Mouse (Mus musculus) urinary bladder, postnatal 14 days (tissue): ENCODE data around the gene Col8a1.

Experiments
- DNase-seq: peaks from one replicate; pipeline ENCODE4 v3.0.0; 2021; ENCODE audit warnings: low spot score

Gene Col8a1

GRCm38 (mm10) chr16:57672251-57672650, 82.3 kb downstream of the Col8a1 start:
- DNase-seq, result no peak

- no peak for DNase-seq
Measured at GRCm38 (mm10) chr16:57671637-57672036, 82.9 kb downstream of the Col8a1 start.

GRCm38 (mm10) chr16:57669348-57669747, 85.2 kb downstream of the Col8a1 start:
- DNase-seq, result no peak

- DNase-seq, result peak; percentile 30
Measured at GRCm38 (mm10) chr16:57662661-57663060, 91.9 kb downstream of the Col8a1 start.

GRCm38 (mm10) chr16:57649888-57650287, 104.6 kb downstream of the Col8a1 start:
- DNase-seq, result peak; percentile 24

- DNase-seq, result no peak
Measured at GRCm38 (mm10) chr16:57641346-57641885, 113.1 kb downstream of the Col8a1 start.

GRCm38 (mm10) chr16:57634766-57635165, 119.8 kb downstream of the Col8a1 start:
- no peak for DNase-seq

- DNase-seq, result peak; percentile 77
Measured at GRCm38 (mm10) chr16:57634191-57634590, 120.3 kb downstream of the Col8a1 start.

GRCm38 (mm10) chr16:57611768-57612167, 142.8 kb downstream of the Col8a1 start:
- peak; percentile 41 for DNase-seq

GRCm38 (mm10) chr16:57606444-57607227, 147.9 kb downstream of the Col8a1 start, which contains the start of gene Cmss1:
Cmss1 (minus strand) TSS chr16:57606864.
- DNase-seq, result peak; percentile 86

GRCm38 (mm10) chr16:57601031-57601430, 153.5 kb downstream of the Col8a1 start:
- DNase-seq, result no peak

GRCm38 (mm10) chr16:57597295-57597957, 157.1 kb downstream of the Col8a1 start:
- DNase-seq, result no peak

- DNase-seq, result no peak
Measured at GRCm38 (mm10) chr16:57593422-57594157, 160.9 kb downstream of the Col8a1 start.

GRCm38 (mm10) chr16:57585201-57585600, 169.3 kb downstream of the Col8a1 start:
- no peak for DNase-seq

GRCm38 (mm10) chr16:57582008-57582407, 172.5 kb downstream of the Col8a1 start:
- no peak for DNase-seq

GRCm38 (mm10) chr16:57580041-57580440, 174.5 kb downstream of the Col8a1 start:
- no peak for DNase-seq

GRCm38 (mm10) chr16:57577519-57577918, 177.0 kb downstream of the Col8a1 start:
- DNase-seq, result no peak

GRCm38 (mm10) chr16:57575764-57576388, 178.7 kb downstream of the Col8a1 start:
- no peak for DNase-seq
